Mouse (Mus musculus) lung, embryonic 14.5 days (tissue): ENCODE measurements at regions not wholly inside any gene's neighbourhood (a gene's known extent, or its start where the extent isn't known, plus 50 kb on each side); places are given as distances from the start of the nearest gene placed in this dataset.

Experiments used
- ATAC-seq: fragments of 200-750 bp; cut with Nextera tagmentation; 2 replicates; pipeline ENCODE4 v1.8.0; 2017; ENCODE audit warnings: mild to moderate bottlenecking, moderate TSS enrichment, moderate library complexity; ENCODE audit not compliant: insufficient read depth
- DNase-seq: peaks from one replicate; pipeline ENCODE4 v3.0.0-alpha.2; 2015
- H3K27ac ChIP-seq: fragments of 300-500 bp; sonication (generic); 2 replicates; pipeline ENCODE4 v1.5.1; 2014; ENCODE audit warnings: low read depth, mild to moderate bottlenecking, moderate library complexity
- H3K27me3 ChIP-seq: fragments of 300-500 bp; sonication (generic); 2 replicates; pipeline ENCODE4 v1.6.1; 2014; ENCODE audit warnings: low read length, control low read depth; ENCODE audit not compliant: insufficient read depth
- H3K36me3 ChIP-seq: fragments of 300-500 bp; sonication (generic); 2 replicates; pipeline ENCODE4 v1.6.1; 2014; ENCODE audit warnings: control low read depth; ENCODE audit not compliant: insufficient read depth
- H3K4me1 ChIP-seq: fragments of 300-500 bp; sonication (generic); 2 replicates; pipeline ENCODE4 v1.6.1; 2014; ENCODE audit warnings: antibody characterized with exemption, control low read depth; ENCODE audit not compliant: insufficient read depth
- H3K4me2 ChIP-seq: fragments of 300-500 bp; sonication (generic); 2 replicates; pipeline ENCODE4 v1.6.1; 2014; ENCODE audit warnings: mild to moderate bottlenecking
- H3K4me3 ChIP-seq: fragments of 300-500 bp; sonication (generic); 2 replicates; pipeline ENCODE4 v1.5.1; 2014; ENCODE audit warnings: low read depth, low read length
- H3K9ac ChIP-seq: fragments of 300-500 bp; sonication (generic); 2 replicates; pipeline ENCODE4 v1.6.1; 2014
- H3K9me3 ChIP-seq: fragments of 300-500 bp; sonication (generic); 2 replicates; pipeline ENCODE4 v1.6.1; 2016; ENCODE audit warnings: low read depth, low read length, control low read depth
- CTCF ChIP-seq: IDR thresholded peaks from 2 replicates; pipeline ENCODE4 v1.5.1; 2016; ENCODE audit warnings: antibody characterized with exemption, low read depth
- WGBS: fragments of 180-500 bp; shearing (Covaris S2); extraction: QIAGEN DNeasy Blood & Tissue Kit; methylation state at CpG from one replicate; pipeline ENCODE4 v1.1.7; 2014; 5-methylcytosine and 5-hydroxymethylcytosine counted together

- Histone ChIP-seq H3K9ac (no peak overlapping the region), H3K27ac (no peak overlapping the region), H3K4me1 (no peaks in the 10 kb centered on the region), H3K27me3 (peaks cover 7% of the 10 kb centered on the region; the same call in 1 of the 2 replicates), H3K9me3 (no peaks in the 10 kb centered on the region), H3K4me3 (no peak overlapping the region), H3K4me2 (no peak overlapping the region), H3K36me3 (no peaks in the 10 kb centered on the region)
- DNase-seq (peak; percentile 86), ATAC-seq (no peak)
- TF ChIP-seq CTCF: peak; percentile 64
- WGBS: 37% methylated on average over 2 of the region's 2 CpGs
These were observed 243.1 kb downstream of the Lmx1a start for GRCm38 (mm10) chr1:167932088-167932487.

GRCm38 (mm10) chr1:167936726-167937125, 247.7 kb downstream of the Lmx1a start:
- WGBS: 63% methylated on average over 4 of the region's 4 CpGs
- Histone ChIP-seq H3K27me3 (no peaks in the 10 kb centered on the region), H3K9ac (no peak overlapping the region), H3K36me3 (no peaks in the 10 kb centered on the region), H3K4me3 (no peak overlapping the region), H3K4me1 (no peaks in the 10 kb centered on the region), H3K9me3 (no peaks in the 10 kb centered on the region), H3K27ac (no peak overlapping the region), H3K4me2 (no peak overlapping the region)
- ATAC-seq: no peak
- no peak for TF ChIP-seq CTCF
- no peak for DNase-seq

- Histone ChIP-seq H3K9ac (no peak overlapping the region), H3K9me3 (no peaks in the 10 kb centered on the region), H3K36me3 (no peaks in the 10 kb centered on the region), H3K4me2 (no peak overlapping the region), H3K27me3 (no peaks in the 10 kb centered on the region), H3K4me3 (no peak overlapping the region), H3K4me1 (no peaks in the 10 kb centered on the region), H3K27ac (no peak overlapping the region)
- peak; percentile 41; the same call in 1 of the 2 replicates for TF ChIP-seq CTCF
- DNase-seq (peak; percentile 30), ATAC-seq (no peak)
- WGBS: 72% methylated on average over 2 of the region's 2 CpGs
These were observed 249.1 kb downstream of the Lmx1a start for GRCm38 (mm10) chr1:167938176-167938575.

- peak; percentile 90 for DNase-seq
- 33% methylated on average over 8 of the region's 8 CpGs for WGBS
- 0 out of 2 replicates have a peak, but pooled peaks have one; percentile 30 for ATAC-seq
- Histone ChIP-seq H3K27me3 (no peaks in the 10 kb centered on the region), H3K4me3 (no peak overlapping the region), H3K27ac (no peak overlapping the region), H3K4me2 (peak overlapping the region; percentile 16; the same call in 1 of the 2 replicates), H3K9ac (no peak overlapping the region), H3K9me3 (no peaks in the 10 kb centered on the region), H3K36me3 (no peaks in the 10 kb centered on the region), H3K4me1 (0 out of 2 replicates have a peak, but pooled peaks cover 2% of the 10 kb centered on the region)
- TF ChIP-seq CTCF: peak; percentile 86
These were observed 253.0 kb downstream of the Lmx1a start for GRCm38 (mm10) chr1:167942037-167942470.

- Histone ChIP-seq H3K27ac (peak overlapping the region; percentile 0; the same call in 1 of the 2 replicates), H3K9me3 (no peaks in the 10 kb centered on the region), H3K9ac (no peak overlapping the region), H3K27me3 (no peaks in the 10 kb centered on the region), H3K36me3 (no peaks in the 10 kb centered on the region), H3K4me3 (no peak overlapping the region), H3K4me2 (no peak overlapping the region), H3K4me1 (peaks cover 12% of the 10 kb centered on the region; the same call in 1 of the 2 replicates)
- DNase-seq: peak; percentile 33
- WGBS: 57% methylated on average over 8 of the region's 8 CpGs
- ATAC-seq: no peak
- no peak for TF ChIP-seq CTCF
These were observed 254.1 kb downstream of the Lmx1a start for GRCm38 (mm10) chr1:167943121-167943520.

- no peak overlapping the region for H3K4me2 ChIP-seq
- DNase-seq (no peak), ATAC-seq (no peak)
- WGBS: 70% methylated on average over 9 of the region's 9 CpGs
- no peaks in the 10 kb centered on the region for H3K9me3 ChIP-seq
- H3K4me1 ChIP-seq: peaks cover 12% of the 10 kb centered on the region; the same call in 1 of the 2 replicates
- no peak overlapping the region for H3K9ac ChIP-seq
- H3K27ac ChIP-seq: no peak overlapping the region
- H3K36me3 ChIP-seq: no peaks in the 10 kb centered on the region
- H3K27me3 ChIP-seq: no peaks in the 10 kb centered on the region
- no peak overlapping the region for H3K4me3 ChIP-seq
- no peak for TF ChIP-seq CTCF
These were observed 256.7 kb downstream of the Lmx1a start for GRCm38 (mm10) chr1:167945615-167946252.

DNA sequence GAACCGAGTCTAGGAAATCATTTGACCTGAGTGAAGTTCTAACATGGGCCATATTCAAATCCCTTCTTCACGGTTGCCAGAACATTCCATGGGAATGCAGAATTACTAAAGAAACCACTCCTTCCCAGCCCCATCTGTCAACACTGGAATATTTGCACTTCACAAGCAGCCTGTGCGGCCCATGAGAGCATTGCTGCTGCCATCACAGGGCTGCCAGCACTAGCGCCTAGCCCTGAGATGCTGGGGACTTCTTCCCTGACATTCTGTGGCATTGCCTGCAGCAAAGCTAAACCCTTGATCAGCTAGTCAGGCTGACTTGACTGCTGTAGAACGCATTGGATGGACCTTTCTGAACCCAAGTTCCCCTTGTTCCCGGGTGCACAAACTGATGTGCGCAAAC, 258.8 kb downstream of the Lmx1a start:
- Histone ChIP-seq H3K4me2 (no peak overlapping the region), H3K27ac (no peak overlapping the region), H3K27me3 (no peaks in the 10 kb centered on the region), H3K9me3 (no peaks in the 10 kb centered on the region), H3K4me1 (peaks cover 12% of the 10 kb centered on the region; the same call in 1 of the 2 replicates), H3K9ac (no peak overlapping the region), H3K36me3 (no peaks in the 10 kb centered on the region), H3K4me3 (no peak overlapping the region)
- WGBS: 46% methylated on average over 7 of the region's 7 CpGs
- DNase-seq (peak; percentile 66), ATAC-seq (peak; percentile 53; the same call in 1 of the 2 replicates)
- TF ChIP-seq CTCF: no peak
